Mouse (Mus musculus) heart, postnatal 0 days (tissue): ENCODE results near the gene Sptlc3.

Experiments used
- CTCF ChIP-seq: IDR thresholded peaks from 2 replicates; pipeline ENCODE4 v1.5.1; 2016; ENCODE audit warnings: antibody characterized with exemption, control low read depth, low read depth
- EP300 ChIP-seq: IDR thresholded peaks from 2 replicates; pipeline ENCODE4 v1.6.1; 2016; ENCODE audit warnings: antibody characterized with exemption, low read depth

DNA sequence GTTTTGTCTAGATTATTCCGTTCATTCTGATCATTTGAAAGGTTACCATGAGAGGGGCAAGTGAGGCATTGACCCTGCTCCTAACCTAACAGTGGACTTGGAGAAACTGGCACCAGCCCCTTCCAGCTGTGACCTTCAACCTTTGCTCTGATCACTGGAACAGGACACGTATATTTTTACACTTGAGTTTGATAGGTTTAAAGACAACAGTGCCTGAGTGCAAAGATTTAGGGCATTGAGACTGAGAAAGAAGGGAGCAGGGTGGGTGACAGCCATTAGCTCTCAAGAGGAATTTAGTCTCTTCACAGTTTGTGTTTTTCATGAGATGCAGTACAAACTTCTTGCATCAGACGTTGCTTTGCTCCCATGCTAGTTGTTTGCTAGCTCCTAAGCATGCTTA is 114.5 kb downstream of the Sptlc3 start:
- TF ChIP-seq CTCF, result no peak
- no peak for TF ChIP-seq EP300
